Mouse (Mus musculus): ENCODE measurements around the gene Dph5. TPM values are rescaled to one million over a fixed set of nuclear protein-coding genes. Genes with fewer than 3 reads are reported as not detected.

Gene Dph5
- polyA plus RNA-seq (2014; fragmentation: Nextera tagmentation; extraction: Ambion mirVana): 19.9 and 22.3 TPM in 2 replicates

GRCm38 (mm10) chr3:115887427-115888309 is at the start of gene Dph5:
TSS of gene Dph5 (plus strand) at chr3:115887837.
- peak within 1 kb of the TSS; percentile 70 for H3K27ac ChIP-seq (replicated peaks; ENCODE audit: low read depth, low read length)
- H3K4me1 ChIP-seq (ENCODE audit: control insufficient read depth, insufficient read depth, low read length): peaks cover 3% of the 10 kb centered on the region; the same call in 1 of the 2 replicates
- ATAC-seq (ENCODE audit: low read depth) (peak; percentile 96), DNase-seq (ENCODE audit: low spot score) (peak; percentile 96)
- under 1% methylated on average over 40 of the region's 40 CpGs for WGBS
- no peaks in the 10 kb centered on the region for H3K27me3 ChIP-seq (replicated peaks; ENCODE audit: control insufficient read depth, insufficient read depth, low read length)
- no peaks in the 10 kb centered on the region for H3K9me3 ChIP-seq (ENCODE audit: control insufficient read depth, low read length)
- H3K4me2 ChIP-seq (ENCODE audit: low read depth, low read length): peak within 1 kb of the TSS; percentile 84
- H3K4me3 ChIP-seq (ENCODE audit: low read depth, low read length): peak within 1 kb of the TSS; percentile 65
- peak within 1 kb of the TSS; percentile 79 for H3K9ac ChIP-seq (ENCODE audit: low read depth, low read length)
- no peaks in the 10 kb centered on the region for H3K36me3 ChIP-seq (ENCODE audit: control insufficient read depth, insufficient read depth, low read length)

- Histone ChIP-seq H3K4me2 (ENCODE audit: low read depth, low read length) (no peak overlapping the region), H3K36me3 (ENCODE audit: control insufficient read depth, insufficient read depth, low read length) (no peaks in the 10 kb centered on the region), H3K4me1 (ENCODE audit: control insufficient read depth, insufficient read depth, low read length) (no peaks in the 10 kb centered on the region), H3K4me3 (ENCODE audit: low read depth, low read length) (no peak overlapping the region), H3K9me3 (ENCODE audit: control insufficient read depth, low read length) (no peaks in the 10 kb centered on the region), H3K27me3 (replicated peaks; ENCODE audit: control insufficient read depth, insufficient read depth, low read length) (no peaks in the 10 kb centered on the region), H3K9ac (ENCODE audit: low read depth, low read length) (no peak overlapping the region), H3K27ac (replicated peaks; ENCODE audit: low read depth, low read length) (no peak overlapping the region)
- WGBS: 65% methylated on average over 3 of the region's 3 CpGs
- DNase-seq (ENCODE audit: low spot score) (no peak), ATAC-seq (ENCODE audit: low read depth) (no peak)
Measured at GRCm38 (mm10) chr3:115844566-115844965, 43.1 kb upstream of the Dph5 start.

GRCm38 (mm10) chr3:115845032-115845618 is 42.5 kb upstream of the Dph5 start:
- Histone ChIP-seq H3K4me1 (ENCODE audit: control insufficient read depth, insufficient read depth, low read length) (no peaks in the 10 kb centered on the region), H3K36me3 (ENCODE audit: control insufficient read depth, insufficient read depth, low read length) (no peaks in the 10 kb centered on the region), H3K4me2 (ENCODE audit: low read depth, low read length) (no peak overlapping the region), H3K27me3 (replicated peaks; ENCODE audit: control insufficient read depth, insufficient read depth, low read length) (no peaks in the 10 kb centered on the region), H3K27ac (replicated peaks; ENCODE audit: low read depth, low read length) (no peak overlapping the region), H3K9me3 (ENCODE audit: control insufficient read depth, low read length) (no peaks in the 10 kb centered on the region), H3K4me3 (ENCODE audit: low read depth, low read length) (no peak overlapping the region), H3K9ac (ENCODE audit: low read depth, low read length) (no peak overlapping the region)
- ATAC-seq (ENCODE audit: low read depth) (no peak), DNase-seq (ENCODE audit: low spot score) (no peak)
- 77% methylated on average over 5 of the region's 5 CpGs for whole genome bisulfite sequencing

GRCm38 (mm10) chr3:115845724-115846123 is 41.9 kb upstream of the Dph5 start:
- no peak overlapping the region for H3K9ac ChIP-seq (ENCODE audit: low read depth, low read length)
- no peaks in the 10 kb centered on the region for H3K4me1 ChIP-seq (ENCODE audit: control insufficient read depth, insufficient read depth, low read length)
- H3K27ac ChIP-seq (replicated peaks; ENCODE audit: low read depth, low read length): no peak overlapping the region
- no peak for ATAC-seq (ENCODE audit: low read depth)
- WGBS: 50% methylated on average over 1 of the region's 1 CpGs
- no peaks in the 10 kb centered on the region for H3K9me3 ChIP-seq (ENCODE audit: control insufficient read depth, low read length)
- DNase-seq (ENCODE audit: low spot score): no peak
- no peaks in the 10 kb centered on the region for H3K27me3 ChIP-seq (replicated peaks; ENCODE audit: control insufficient read depth, insufficient read depth, low read length)
- H3K36me3 ChIP-seq (ENCODE audit: control insufficient read depth, insufficient read depth, low read length): no peaks in the 10 kb centered on the region
- H3K4me2 ChIP-seq (ENCODE audit: low read depth, low read length): no peak overlapping the region
- no peak overlapping the region for H3K4me3 ChIP-seq (ENCODE audit: low read depth, low read length)

GRCm38 (mm10) chr3:115846153-115846552 is 41.5 kb upstream of the Dph5 start:
- H3K27ac ChIP-seq (replicated peaks; ENCODE audit: low read depth, low read length): no peak overlapping the region
- H3K4me1 ChIP-seq (ENCODE audit: control insufficient read depth, insufficient read depth, low read length): no peaks in the 10 kb centered on the region
- no peak overlapping the region for H3K9ac ChIP-seq (ENCODE audit: low read depth, low read length)
- H3K4me2 ChIP-seq (ENCODE audit: low read depth, low read length): no peak overlapping the region
- ATAC-seq (ENCODE audit: low read depth): no peak
- H3K9me3 ChIP-seq (ENCODE audit: control insufficient read depth, low read length): no peaks in the 10 kb centered on the region
- DNase-seq (ENCODE audit: low spot score): no peak
- H3K36me3 ChIP-seq (ENCODE audit: control insufficient read depth, insufficient read depth, low read length): no peaks in the 10 kb centered on the region
- H3K27me3 ChIP-seq (replicated peaks; ENCODE audit: control insufficient read depth, insufficient read depth, low read length): no peaks in the 10 kb centered on the region
- 80% methylated on average over 5 of the region's 5 CpGs for WGBS
- H3K4me3 ChIP-seq (ENCODE audit: low read depth, low read length): no peak overlapping the region

GRCm38 (mm10) chr3:115848686-115849480 is 38.8 kb upstream of the Dph5 start:
- ATAC-seq (ENCODE audit: low read depth): no peak
- no peaks in the 10 kb centered on the region for H3K27me3 ChIP-seq (replicated peaks; ENCODE audit: control insufficient read depth, insufficient read depth, low read length)
- 77% methylated on average over 11 of the region's 11 CpGs for WGBS

GRCm38 (mm10) chr3:115850946-115851345 is 36.7 kb upstream of the Dph5 start:
- Histone ChIP-seq H3K9me3 (ENCODE audit: control insufficient read depth, low read length) (no peaks in the 10 kb centered on the region), H3K4me3 (ENCODE audit: low read depth, low read length) (no peak overlapping the region), H3K4me1 (ENCODE audit: control insufficient read depth, insufficient read depth, low read length) (no peaks in the 10 kb centered on the region), H3K9ac (ENCODE audit: low read depth, low read length) (no peak overlapping the region), H3K27ac (replicated peaks; ENCODE audit: low read depth, low read length) (no peak overlapping the region), H3K36me3 (ENCODE audit: control insufficient read depth, insufficient read depth, low read length) (no peaks in the 10 kb centered on the region), H3K27me3 (replicated peaks; ENCODE audit: control insufficient read depth, insufficient read depth, low read length) (no peaks in the 10 kb centered on the region), H3K4me2 (ENCODE audit: low read depth, low read length) (no peak overlapping the region)
- WGBS: 51% methylated on average over 4 of the region's 4 CpGs
- ATAC-seq (ENCODE audit: low read depth): no peak
- DNase-seq (ENCODE audit: low spot score): no peak

More at GRCm38 (mm10) chr3:115848686-115849480, 38.8 kb upstream of the Dph5 start:
- no peaks in the 10 kb centered on the region for H3K36me3 ChIP-seq (ENCODE audit: control insufficient read depth, insufficient read depth, low read length)
- H3K9me3 ChIP-seq (ENCODE audit: control insufficient read depth, low read length): no peaks in the 10 kb centered on the region
- H3K4me2 ChIP-seq (ENCODE audit: low read depth, low read length): no peak overlapping the region
- H3K9ac ChIP-seq (ENCODE audit: low read depth, low read length): no peak overlapping the region
- DNase-seq (ENCODE audit: low spot score): no peak
- H3K27ac ChIP-seq (replicated peaks; ENCODE audit: low read depth, low read length): no peak overlapping the region
- no peaks in the 10 kb centered on the region for H3K4me1 ChIP-seq (ENCODE audit: control insufficient read depth, insufficient read depth, low read length)
- no peak overlapping the region for H3K4me3 ChIP-seq (ENCODE audit: low read depth, low read length)

GRCm38 (mm10) chr3:115854672-115855191 is 32.9 kb upstream of the Dph5 start:
- Histone ChIP-seq H3K27me3 (replicated peaks; ENCODE audit: control insufficient read depth, insufficient read depth, low read length) (no peaks in the 10 kb centered on the region), H3K9me3 (ENCODE audit: control insufficient read depth, low read length) (no peaks in the 10 kb centered on the region), H3K36me3 (ENCODE audit: control insufficient read depth, insufficient read depth, low read length) (no peaks in the 10 kb centered on the region), H3K4me2 (ENCODE audit: low read depth, low read length) (no peak overlapping the region), H3K4me3 (ENCODE audit: low read depth, low read length) (no peak overlapping the region), H3K4me1 (ENCODE audit: control insufficient read depth, insufficient read depth, low read length) (no peaks in the 10 kb centered on the region), H3K9ac (ENCODE audit: low read depth, low read length) (no peak overlapping the region), H3K27ac (replicated peaks; ENCODE audit: low read depth, low read length) (no peak overlapping the region)
- no peak for DNase-seq (ENCODE audit: low spot score)
- WGBS: 94% methylated on average over 7 of the region's 7 CpGs
- no peak for ATAC-seq (ENCODE audit: low read depth)

All from embryonic facial prominence, embryonic 14.5 days (tissue).